Mouse (Mus musculus): ENCODE data around the gene Fuca1.

Gene Fuca1

GRCm38 (mm10) chr4:135981524-135982063 is 61.1 kb downstream of the Fuca1 start:
- DNase-seq (ENCODE audit: low spot score in 2 of 2): no peak

- DNase-seq (ENCODE audit: low spot score in 2 of 2): no peak
Measured at GRCm38 (mm10) chr4:135984556-135984955, 64.0 kb downstream of the Fuca1 start.

- DNase-seq (ENCODE audit: low spot score in 2 of 2): no peak
Measured at GRCm38 (mm10) chr4:135985193-135985592, 64.7 kb downstream of the Fuca1 start.

GRCm38 (mm10) chr4:135985769-135986168 is 65.2 kb downstream of the Fuca1 start:
- DNase-seq (ENCODE audit: low spot score in 2 of 2): no peak

- no peak for DNase-seq (ENCODE audit: low spot score in 2 of 2)
Measured at GRCm38 (mm10) chr4:135986301-135986942, 65.9 kb downstream of the Fuca1 start.

- DNase-seq (ENCODE audit: low spot score in 2 of 2): peak; percentile 86 to 91
Measured at GRCm38 (mm10) chr4:135986943-135987710, 66.6 kb downstream of the Fuca1 start, which contains the start of gene Pithd1. Gene Pithd1 (minus strand): TSS chr4:135987264.

- no peak for DNase-seq (ENCODE audit: low spot score in 2 of 2)
Measured at GRCm38 (mm10) chr4:135987714-135988113, 67.2 kb downstream of the Fuca1 start.

All from thymus, postnatal 10 days (tissue).